Mouse (Mus musculus) CD8-positive naive resting alpha-beta T cell, adult 2 months (primary cell): ENCODE results near the gene Grk3.

Experiments
- DNase-seq, 2 experiments: peaks; one replicate each; pipeline ENCODE4 v3.0.0; 2022; ENCODE audit warnings: low read depth in 2 of 2, low spot score in 2 of 2

Grk3 gene

DNA sequence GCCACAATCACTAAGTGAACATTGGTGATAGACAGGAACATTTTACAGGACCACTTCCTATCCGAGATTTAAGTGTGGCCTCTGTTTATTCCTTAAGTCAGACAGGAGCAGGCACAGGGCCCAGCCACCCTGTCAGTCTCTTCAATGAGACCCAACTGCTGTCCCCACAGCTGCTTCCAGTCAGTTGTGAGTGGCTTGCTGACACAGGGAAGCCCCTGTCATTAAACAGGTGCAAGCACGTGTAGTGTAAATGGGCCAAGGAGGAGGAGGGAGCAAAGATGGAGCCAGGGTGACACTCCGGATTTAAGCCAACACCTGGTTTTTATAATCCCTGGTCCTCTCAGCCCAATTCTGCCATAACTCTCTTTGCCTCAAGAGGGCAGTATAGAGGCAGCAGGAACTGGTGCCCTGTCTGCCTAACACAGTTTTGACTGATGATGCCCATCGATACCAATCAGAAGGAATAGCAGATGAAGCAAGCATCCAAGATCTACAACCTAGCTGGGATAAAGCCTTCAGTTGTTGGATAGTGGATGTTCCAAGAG, 138.7 kb downstream of the Grk3 start:
- peak in 1 of 2 experiments; percentile 7 for DNase-seq

- no peak for DNase-seq
These were observed 142.6 kb downstream of the Grk3 start for GRCm38 (mm10) chr5:112872999-112873398.

DNA sequence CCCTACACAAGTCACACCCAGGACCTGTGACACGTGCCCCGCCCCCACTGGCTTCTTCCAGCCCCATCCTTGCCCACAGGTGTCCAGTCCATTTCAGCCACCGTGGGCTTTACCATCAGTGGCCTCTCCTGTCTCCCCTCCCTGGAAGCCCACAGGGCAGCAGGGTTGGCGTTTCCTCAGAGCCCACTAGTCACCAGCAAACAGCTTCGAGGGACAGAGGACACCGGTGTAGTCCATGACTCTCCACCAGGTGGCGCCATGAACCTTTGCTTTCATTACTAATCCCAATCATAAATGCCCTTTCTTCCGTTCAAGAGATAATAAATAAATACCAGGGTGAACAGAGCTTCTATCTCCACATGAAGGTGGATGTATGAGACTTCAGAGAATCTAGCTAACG, 144.9 kb downstream of the Grk3 start:
- DNase-seq: peak; percentile 17 to 45

DNA sequence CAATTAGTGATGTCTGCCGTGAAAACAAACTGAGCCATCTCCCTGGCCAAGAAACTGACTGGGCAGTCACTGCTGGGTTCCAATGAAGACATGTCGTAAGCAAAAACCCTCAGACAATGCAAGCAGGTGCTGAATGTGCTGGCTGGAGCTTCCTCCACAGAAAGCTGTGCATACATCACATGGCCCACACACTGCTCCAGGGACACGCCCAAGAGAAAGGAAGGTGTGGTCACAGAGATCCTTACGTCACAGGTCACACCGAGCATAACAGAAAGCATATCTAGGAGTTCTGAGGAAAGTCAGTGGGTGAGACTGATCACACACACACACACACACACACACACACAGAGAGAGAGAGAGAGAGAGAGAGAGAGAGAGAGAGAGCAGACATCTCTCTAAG, 147.0 kb downstream of the Grk3 start:
- DNase-seq: no peak

- DNase-seq: peak in 1 of 2 experiments; percentile 6
These were observed 150.7 kb downstream of the Grk3 start for GRCm38 (mm10) chr5:112864719-112865367.
